Mouse (Mus musculus) embryonic fibroblast, embryonic 13.5 days (primary cell): ENCODE measurements around the gene Sh2d5.

Experiments
- CTCF ChIP-seq: IDR thresholded peaks from 2 replicates; pipeline ENCODE4 v1.5.1; 2011; ENCODE audit warnings: mild to moderate bottlenecking, control low read depth, low read length, moderate library complexity, borderline replicate concordance; ENCODE audit not compliant: insufficient read depth
- POLR2A ChIP-seq: IDR thresholded peaks from 2 replicates; pipeline ENCODE4 v1.6.1; 2011; ENCODE audit warnings: low read depth, mild to moderate bottlenecking, control low read depth, low read length, moderate library complexity

DNA sequence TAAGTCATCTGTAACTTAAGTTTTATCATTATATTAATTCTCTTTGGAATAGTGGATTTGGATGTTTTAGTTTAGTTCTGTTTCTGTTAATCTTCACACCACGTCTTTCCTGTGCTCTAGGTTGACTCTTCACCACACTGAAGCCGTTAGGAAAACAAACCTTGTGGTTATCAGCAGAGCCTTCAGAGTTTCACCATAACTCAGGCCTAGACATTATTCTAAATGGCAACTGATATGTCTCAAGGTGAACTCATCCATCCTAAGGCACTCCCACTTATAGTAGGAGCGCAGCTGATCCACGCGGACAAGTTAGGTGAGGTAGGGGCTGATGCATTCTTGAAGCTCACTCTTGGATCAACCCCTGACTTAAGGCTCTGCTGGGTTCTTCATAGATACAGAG, 28.8 kb upstream of the Sh2d5 start:
- TF ChIP-seq CTCF (no peak), POLR2A (no peak)
